ENCODE assay signal across 28 mouse cellular contexts in the genomic region with DNA sequence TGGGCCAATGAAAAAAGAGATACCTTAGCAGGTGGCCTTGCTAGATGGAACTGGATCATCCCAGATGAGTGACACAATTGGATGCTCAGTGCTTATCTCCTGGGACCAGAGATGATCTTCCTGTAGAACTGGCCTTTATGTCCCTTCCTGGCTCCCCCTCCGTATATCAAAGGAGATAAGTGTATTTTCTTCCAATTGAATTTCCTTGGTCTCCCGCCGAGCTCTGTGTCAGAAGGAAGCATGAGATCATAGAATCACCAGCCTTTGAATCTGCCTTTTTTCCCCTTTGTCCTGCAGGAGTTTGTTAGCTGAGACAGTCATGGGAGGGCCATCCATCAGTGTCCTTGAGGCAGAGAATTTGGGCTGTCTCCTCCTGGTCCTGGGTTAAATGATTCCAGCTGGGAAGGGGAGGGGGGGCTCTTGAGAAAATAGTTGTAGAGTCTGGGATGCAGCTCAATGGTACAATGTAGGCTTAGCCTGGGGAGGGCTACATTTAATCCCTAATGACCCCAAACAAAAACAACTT. TPM values are rescaled to one million over a fixed set of nuclear protein-coding genes. Genes with fewer than 3 reads are reported as not detected.
DNase-seq lines count a peak whose midpoint lies in the region; ATAC-seq lines count a peak whose summit lies in the region.
"Had no signal": no experiment of that assay in that cellular context is flagged by ENCODE, and none has a peak within 500 bp of the region (broad histone marks: within the 10 kb centered on the region; RNA-seq: fewer than 3 reads in every experiment).

No protein-coding gene starts in this region.

- no peak overlapping the region for H3K4me3 ChIP-seq in hindbrain, embryonic 10.5 days
- no peak overlapping the region for H3K4me3 ChIP-seq in hindbrain, embryonic 14.5 days (replicated peaks; ENCODE audit: low read length)
- no peak overlapping the region for H3K4me3 ChIP-seq in neural tube, embryonic 15.5 days (replicated peaks)
- no peak overlapping the region for H3K4me3 ChIP-seq in neural tube, embryonic 13.5 days
- H3K4me3 ChIP-seq: erythroblast, embryonic 14.5 days; liver, embryonic 12.5 days; megakaryocyte, embryonic 14.5 days had no signal

- no peaks in the 10 kb centered on the region for H3K27me3 ChIP-seq in hindbrain, embryonic 10.5 days (ENCODE audit: insufficient read depth, poor library complexity, severe bottlenecking)
- H3K27me3 ChIP-seq in hindbrain, embryonic 14.5 days (ENCODE audit: control insufficient read depth, insufficient read depth, low read length): no peaks in the 10 kb centered on the region
- no peaks in the 10 kb centered on the region for H3K27me3 ChIP-seq in neural tube, embryonic 15.5 days (replicated peaks)
- no peaks in the 10 kb centered on the region for H3K27me3 ChIP-seq in neural tube, embryonic 13.5 days
- H3K27me3 ChIP-seq: liver, embryonic 12.5 days had no signal

- peak overlapping the region; percentile 1 for H3K27ac ChIP-seq in hindbrain, embryonic 10.5 days
- no peak overlapping the region for H3K27ac ChIP-seq in hindbrain, embryonic 14.5 days
- no peak overlapping the region for H3K27ac ChIP-seq in neural tube, embryonic 15.5 days (replicated peaks)
- H3K27ac ChIP-seq in neural tube, embryonic 13.5 days (replicated peaks): peak overlapping the region; percentile 47
- H3K27ac ChIP-seq: liver, embryonic 12.5 days had no signal

- peaks cover 54% of the 10 kb centered on the region for H3K4me1 ChIP-seq in hindbrain, embryonic 10.5 days (replicated peaks)
- peaks cover 34% of the 10 kb centered on the region for H3K4me1 ChIP-seq in hindbrain, embryonic 14.5 days (replicated peaks; ENCODE audit: control insufficient read depth, insufficient read depth, low read length)
- peaks cover 43% of the 10 kb centered on the region for H3K4me1 ChIP-seq in neural tube, embryonic 15.5 days
- peaks cover 58% of the 10 kb centered on the region for H3K4me1 ChIP-seq in neural tube, embryonic 13.5 days (replicated peaks)
- H3K4me1 ChIP-seq: liver, embryonic 12.5 days had no signal

- H3K4me2 ChIP-seq in hindbrain, embryonic 14.5 days (replicated peaks): no peak overlapping the region
- H3K4me2 ChIP-seq in neural tube, embryonic 15.5 days: no peak overlapping the region
- no peak overlapping the region for H3K4me2 ChIP-seq in neural tube, embryonic 13.5 days
- H3K4me2 ChIP-seq: heart, embryonic 11.5 days; liver, embryonic 12.5 days had no signal

- no peaks in the 10 kb centered on the region for H3K36me3 ChIP-seq in hindbrain, embryonic 10.5 days
- no peaks in the 10 kb centered on the region for H3K36me3 ChIP-seq in hindbrain, embryonic 14.5 days (replicated peaks; ENCODE audit: control insufficient read depth, insufficient read depth)
- H3K36me3 ChIP-seq in neural tube, embryonic 15.5 days: no peaks in the 10 kb centered on the region
- H3K36me3 ChIP-seq in neural tube, embryonic 13.5 days: no peaks in the 10 kb centered on the region
- H3K36me3 ChIP-seq: liver, embryonic 12.5 days had no signal

- H3K9me3 ChIP-seq in hindbrain, embryonic 10.5 days: no peaks in the 10 kb centered on the region
- no peaks in the 10 kb centered on the region for H3K9me3 ChIP-seq in hindbrain, embryonic 14.5 days (ENCODE audit: control insufficient read depth, low read length)
- no peaks in the 10 kb centered on the region for H3K9me3 ChIP-seq in neural tube, embryonic 15.5 days (replicated peaks)
- no peaks in the 10 kb centered on the region for H3K9me3 ChIP-seq in neural tube, embryonic 13.5 days
- H3K9me3 ChIP-seq: liver, embryonic 12.5 days; megakaryocyte, embryonic 14.5 days had no signal

- no peak overlapping the region for H3K9ac ChIP-seq in hindbrain, embryonic 14.5 days
- H3K9ac ChIP-seq in neural tube, embryonic 15.5 days (replicated peaks): no peak overlapping the region
- H3K9ac ChIP-seq in neural tube, embryonic 13.5 days: no peak overlapping the region
- H3K9ac ChIP-seq: liver, embryonic 12.5 days; liver, postnatal 0 days had no signal

- peak; percentile 45 for DNase-seq in hindbrain, embryonic 10.5 days (ENCODE audit: low spot score)
- no peak for DNase-seq in hindbrain, embryonic 14.5 days (ENCODE audit: low spot score)
- peak; percentile 56 for DNase-seq in neural tube, embryonic 10.5 days (ENCODE audit: extremely low spot score, low spot score)
- peak; percentile 44 for DNase-seq in embryo, embryonic 9.5 days (ENCODE audit: extremely low spot score)
- no peak for DNase-seq in left cerebral cortex, adult 18-20 months (ENCODE audit: low spot score in 2 of 2)
- DNase-seq: adrenal gland, postnatal 25 days; cerebellum, adult 18-20 months; cerebellum, postnatal 14 days; gastrocnemius, postnatal 36 days; heart, adult 18-20 months; heart, postnatal 4 days; kidney, adult 11 months; kidney, postnatal 14 days; layer of hippocampus, adult 9-11 months; left cerebral cortex, postnatal 4 days; liver, postnatal 0 days; lung, postnatal 4 days; right cerebral cortex, postnatal 4 days; thymus, postnatal 4 days had no signal

- WGBS in hindbrain, embryonic 10.5 days: 35% methylated on average over 3 of the region's 3 CpGs
- WGBS in hindbrain, embryonic 14.5 days: 24% methylated on average over 3 of the region's 3 CpGs
- WGBS in neural tube, embryonic 15.5 days: 12% methylated on average over 3 of the region's 3 CpGs
- 10% methylated on average over 3 of the region's 3 CpGs for WGBS in neural tube, embryonic 13.5 days

- ATAC-seq in hindbrain, embryonic 14.5 days (ENCODE audit: low FRiP score): no peak
- ATAC-seq in neural tube, embryonic 15.5 days (ENCODE audit: low FRiP score): no peak
- no peak for ATAC-seq in neural tube, embryonic 13.5 days (ENCODE audit: low read depth)
- no peak for ATAC-seq in monocyte, adult 5-6 weeks (replicated peaks; ENCODE audit: insufficient number of reproducible peaks, low FRiP score, low TSS enrichment, poor library complexity, severe bottlenecking)
- ATAC-seq: CD4-positive, CD25-positive, alpha-beta regulatory T cell, adult 4 months; inflammation-experienced regulatory T-cells, adult 6 months; liver, embryonic 12.5 days; liver, postnatal 0 days had no signal

RNA-seq across cellular contexts. Expression of a gene that starts 33.5 kb away (rescaled TPM):
- 32.9 and 65.5 TPM in 2 replicates for polyA plus RNA-seq in hindbrain, embryonic 10.5 days (2016; fragmentation: Nextera tagmentation; extraction: Ambion mirVana)
- 122 and 135 TPM in 2 replicates for polyA plus RNA-seq in hindbrain, embryonic 14.5 days (2014; fragmentation: Nextera tagmentation; extraction: Ambion mirVana)
- polyA plus RNA-seq in neural tube, embryonic 15.5 days (2015; fragmentation: Nextera tagmentation; extraction: Ambion mirVana): 120 and 146 TPM in 2 replicates
- polyA plus RNA-seq in neural tube, embryonic 13.5 days (2015; fragmentation: Nextera tagmentation; extraction: Ambion mirVana): 105 and 111 TPM in 2 replicates
- total RNA-seq in monocyte, adult 5-6 weeks (2017): 0.78 to 1.5 TPM in 2 of 3 replicates, not detected in the other
- 100 to 1,000 TPM; 134 to 141 TPM for total RNA-seq in left cerebral cortex, adult 18-20 months (2021)
- polyA plus RNA-seq: erythroblast, embryonic 14.5 days had no signal

RNA-seq across cellular contexts. Expression of a gene that starts 52.3 kb away (rescaled TPM):
- 861 and 996 TPM in 2 replicates for polyA plus RNA-seq in hindbrain, embryonic 10.5 days (2016; fragmentation: Nextera tagmentation; extraction: Ambion mirVana)
- polyA plus RNA-seq in hindbrain, embryonic 14.5 days (2014; fragmentation: Nextera tagmentation; extraction: Ambion mirVana): 122 and 128 TPM in 2 replicates
- polyA plus RNA-seq in neural tube, embryonic 15.5 days (2015; fragmentation: Nextera tagmentation; extraction: Ambion mirVana): 332 and 435 TPM in 2 replicates
- polyA plus RNA-seq in neural tube, embryonic 13.5 days (2015; fragmentation: Nextera tagmentation; extraction: Ambion mirVana): 462 and 484 TPM in 2 replicates
- not detected in 3 replicates for total RNA-seq in monocyte, adult 5-6 weeks (2017)
- 10 to 100 TPM; 20.2 to 23.6 TPM for total RNA-seq in left cerebral cortex, adult 18-20 months (2021)
- polyA plus RNA-seq: inflammation-experienced regulatory T-cells, adult 6 months had no signal

Comparison
In these comparisons a context has a peak if more than half of its experiments do, and no peak if none do; other contexts are left out.
1. DNase-seq: peak in hindbrain, embryonic 10.5 days (single experiment), neural tube, embryonic 10.5 days (single experiment) and embryo, embryonic 9.5 days (single experiment); none in hindbrain, embryonic 14.5 days (single experiment) and left cerebral cortex, adult 18-20 months (0 of 2).
2. H3K27ac ChIP-seq: peak in hindbrain, embryonic 10.5 days (single experiment) and neural tube, embryonic 13.5 days (single experiment); none in hindbrain, embryonic 14.5 days (single experiment) and neural tube, embryonic 15.5 days (single experiment).